Mouse (Mus musculus) cerebellum, adult 11 months (tissue): ENCODE data around the gene Lpp.

Source experiments
- DNase-seq: peaks from one replicate; pipeline ENCODE4 v3.0.0; 2022

The Lpp gene

GRCm38 (mm10) chr16:24735754-24736153 lies 342.4 kb downstream of the Lpp start:
- DNase-seq, result no peak

- DNase-seq, result no peak
These were observed 344.2 kb downstream of the Lpp start for GRCm38 (mm10) chr16:24737362-24738057.

GRCm38 (mm10) chr16:24740714-24741113 lies 347.4 kb downstream of the Lpp start:
- no peak for DNase-seq

GRCm38 (mm10) chr16:24749816-24750215 lies 356.5 kb downstream of the Lpp start:
- DNase-seq, result no peak

GRCm38 (mm10) chr16:24756141-24756540 lies 362.8 kb downstream of the Lpp start:
- no peak for DNase-seq

GRCm38 (mm10) chr16:24766051-24766450 lies 372.7 kb downstream of the Lpp start:
- DNase-seq, result no peak

- DNase-seq, result no peak
These were observed 373.3 kb downstream of the Lpp start for GRCm38 (mm10) chr16:24766596-24766995.

GRCm38 (mm10) chr16:24777053-24777452 lies 383.7 kb downstream of the Lpp start:
- no peak for DNase-seq

GRCm38 (mm10) chr16:24778432-24779274 lies 385.3 kb downstream of the Lpp start:
- no peak for DNase-seq

- no peak for DNase-seq
These were observed 387.2 kb downstream of the Lpp start for GRCm38 (mm10) chr16:24780545-24780944.

- no peak for DNase-seq
These were observed 388.6 kb downstream of the Lpp start for GRCm38 (mm10) chr16:24781922-24782321.

GRCm38 (mm10) chr16:24785651-24786050 lies 392.3 kb downstream of the Lpp start:
- DNase-seq, result no peak

GRCm38 (mm10) chr16:24788973-24789372 lies 395.7 kb downstream of the Lpp start:
- no peak for DNase-seq

- DNase-seq, result no peak
These were observed 398.1 kb downstream of the Lpp start for GRCm38 (mm10) chr16:24791387-24791786.

GRCm38 (mm10) chr16:24791984-24792383 lies 398.7 kb downstream of the Lpp start:
- DNase-seq, result no peak

GRCm38 (mm10) chr16:24792836-24793235 lies 399.5 kb downstream of the Lpp start:
- no peak for DNase-seq

- no peak for DNase-seq
These were observed 401.4 kb downstream of the Lpp start for GRCm38 (mm10) chr16:24794665-24795064.

- DNase-seq, result no peak
These were observed 408.0 kb downstream of the Lpp start for GRCm38 (mm10) chr16:24801355-24801754.

- no peak for DNase-seq
These were observed 408.5 kb downstream of the Lpp start for GRCm38 (mm10) chr16:24801780-24802179.

GRCm38 (mm10) chr16:24806093-24806492 lies 412.8 kb downstream of the Lpp start:
- no peak for DNase-seq

GRCm38 (mm10) chr16:24807565-24807964 lies 414.3 kb downstream of the Lpp start:
- no peak for DNase-seq

GRCm38 (mm10) chr16:24809811-24810210 lies 416.5 kb downstream of the Lpp start:
- DNase-seq, result no peak

- DNase-seq, result no peak
These were observed 423.3 kb downstream of the Lpp start for GRCm38 (mm10) chr16:24816621-24817020.

- DNase-seq, result no peak
These were observed 424.1 kb downstream of the Lpp start for GRCm38 (mm10) chr16:24817381-24817780.
